Mouse (Mus musculus): ENCODE measurements around the gene Akr1d1. TPM values are rescaled to one million over a fixed set of nuclear protein-coding genes. Genes with fewer than 3 reads are reported as not detected.

The Akr1d1 gene
- total RNA-seq, 2 experiments from 2014 or later, result not detected

GRCm38 (mm10) chr6:37615490-37615889 lies 85.5 kb downstream of the Akr1d1 start:
- no peak for DNase-seq
- intact Hi-C loops (cut with DNase I), result no loop called here

- intact Hi-C loops (cut with DNase I), result no loop called here
- DNase-seq, result no peak
These were observed 86.2 kb downstream of the Akr1d1 start for GRCm38 (mm10) chr6:37616136-37616535.

- peak in 1 of 2 experiments; percentile 32 for DNase-seq
- intact Hi-C loops (cut with DNase I), result no loop called here
These were observed 87.5 kb downstream of the Akr1d1 start for GRCm38 (mm10) chr6:37617431-37618011.

Other genes starting within 250 kb of the Akr1d1 start
- gene Dgki, start 230.0 kb upstream of the Akr1d1 start, total RNA-seq (2021), result under 1 TPM; 0.30 to 0.36 TPM
- gene Creb3l2, start 88.0 kb upstream of the Akr1d1 start, total RNA-seq (2021), result 10 to 100 TPM; 21.5 to 22.6 TPM

Data from heart, postnatal 36 days (tissue).